Mouse (Mus musculus) Muller cell, postnatal 12 days (primary cell): ENCODE results near the gene Klk6.

Experiments used
- DNase-seq: peaks from one replicate; pipeline ENCODE4 v3.0.0-alpha.2; 2015; ENCODE audit errors: inconsistent ontology term

Gene Klk6

DNA sequence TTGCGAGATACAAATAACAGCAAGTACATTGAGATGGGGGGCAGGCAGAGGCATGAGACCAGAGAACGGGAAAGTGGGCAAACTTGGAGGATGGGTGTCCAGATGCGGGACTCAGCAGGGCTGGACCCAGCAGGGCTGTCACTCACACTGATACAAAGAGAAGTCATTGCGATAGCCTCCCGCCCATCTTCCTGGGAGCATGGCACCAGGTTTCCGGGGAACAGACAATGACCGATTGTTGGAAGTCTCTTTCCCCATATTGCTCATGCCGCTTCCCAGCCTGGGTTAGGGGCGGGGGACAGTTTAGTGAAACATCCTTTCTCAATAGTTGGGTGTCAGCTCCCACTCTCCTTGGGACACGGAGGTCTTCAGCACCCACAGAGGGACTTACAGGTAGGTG is at the start of gene Klk6:
Klk6 (plus strand) TSS at position 301 of the 400 bp plus-strand sequence.
- DNase-seq, result no peak

DNA sequence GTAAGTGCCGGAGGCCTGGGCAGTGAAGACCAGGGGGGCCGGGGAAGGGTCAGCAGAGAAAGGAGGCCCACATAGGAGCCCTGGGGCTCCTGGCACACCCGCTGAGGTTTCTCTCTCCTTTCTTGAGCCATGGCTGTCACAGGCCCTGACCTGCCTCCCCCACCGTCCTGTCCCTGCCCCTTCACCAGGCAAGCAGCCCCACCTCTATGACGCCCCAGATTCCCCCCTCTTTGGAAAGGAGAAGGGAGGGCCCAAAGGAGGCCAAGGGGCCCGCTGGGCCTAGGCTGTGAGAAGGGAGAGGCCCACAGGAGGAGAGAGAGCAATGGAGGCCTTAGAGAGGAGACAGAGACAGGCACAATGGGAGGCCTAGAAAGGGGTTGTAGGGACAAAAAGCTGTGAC is 49.5 kb upstream of the Klk6 start:
- DNase-seq, result no peak

DNA sequence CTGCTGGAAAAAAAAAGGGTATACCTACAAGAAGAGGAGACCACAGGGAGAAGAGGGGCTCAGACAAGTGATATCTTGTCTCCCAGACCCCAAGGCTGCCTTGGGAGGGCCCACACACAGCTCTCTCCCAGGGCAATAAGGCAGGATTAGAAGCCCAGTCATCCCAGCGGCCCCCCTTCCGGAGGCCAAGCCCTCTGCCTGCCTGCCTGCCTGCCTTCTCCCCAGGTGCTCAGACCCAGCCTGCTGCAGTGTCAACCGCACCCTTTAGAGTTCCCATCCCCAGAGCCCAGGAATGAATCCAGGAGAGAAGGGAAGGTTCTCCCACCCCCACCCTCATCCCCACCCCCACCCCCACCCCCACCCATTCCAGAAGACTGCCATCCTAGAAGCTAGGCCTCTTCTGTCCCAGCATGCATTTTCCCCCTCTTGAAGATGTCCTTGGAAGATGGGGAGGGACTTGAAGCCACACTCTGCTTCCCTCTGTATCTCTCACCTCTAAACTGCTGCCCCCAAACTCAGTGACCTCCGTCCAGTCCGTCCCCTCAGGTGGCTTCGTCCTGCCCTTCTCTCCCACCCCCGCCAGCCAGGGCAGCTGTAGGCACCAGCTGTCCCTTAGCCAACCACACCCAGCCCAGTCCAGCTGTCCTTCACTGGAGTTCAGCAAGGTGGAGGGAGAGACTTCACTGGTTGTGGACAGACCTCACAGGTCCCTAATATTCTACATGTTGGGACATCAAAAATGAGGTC is 48.8 kb upstream of the Klk6 start:
- DNase-seq, result no peak

DNA sequence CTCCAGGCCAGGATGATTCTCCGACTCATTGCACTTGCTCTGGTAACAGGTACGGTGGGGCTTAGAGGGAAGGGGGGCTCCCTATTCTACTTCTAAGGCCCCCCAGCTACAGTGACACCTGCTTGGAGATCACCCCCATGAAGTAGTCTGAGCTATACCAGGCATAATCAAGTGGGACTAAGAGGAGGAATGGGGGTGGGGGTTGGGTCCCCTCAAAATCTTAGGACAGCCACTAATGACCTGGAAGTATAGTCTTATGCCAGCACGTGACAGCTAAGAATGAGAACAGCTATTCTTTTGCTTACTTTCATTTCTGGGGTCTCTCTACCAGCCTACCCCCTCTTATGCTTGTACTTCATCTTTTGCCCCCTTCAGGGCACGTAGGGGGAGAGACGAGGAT is 47.8 kb upstream of the Klk6 start:
- DNase-seq, result no peak

DNA sequence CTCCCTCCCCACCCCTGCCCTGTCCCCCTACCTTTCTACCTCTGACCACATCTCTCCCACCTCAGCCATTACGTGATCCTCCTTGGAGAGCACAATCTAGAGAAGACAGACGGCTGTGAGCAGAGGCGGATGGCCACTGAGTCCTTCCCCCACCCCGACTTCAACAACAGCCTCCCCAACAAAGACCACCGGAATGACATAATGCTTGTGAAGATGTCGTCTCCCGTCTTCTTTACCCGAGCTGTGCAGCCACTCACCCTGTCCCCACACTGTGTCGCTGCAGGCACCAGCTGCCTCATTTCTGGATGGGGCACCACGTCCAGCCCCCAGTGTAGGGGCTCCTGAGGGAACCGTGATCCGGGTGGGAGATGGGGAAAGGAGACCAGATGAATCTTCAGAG is 46.9 kb upstream of the Klk6 start:
- no peak for DNase-seq

DNA sequence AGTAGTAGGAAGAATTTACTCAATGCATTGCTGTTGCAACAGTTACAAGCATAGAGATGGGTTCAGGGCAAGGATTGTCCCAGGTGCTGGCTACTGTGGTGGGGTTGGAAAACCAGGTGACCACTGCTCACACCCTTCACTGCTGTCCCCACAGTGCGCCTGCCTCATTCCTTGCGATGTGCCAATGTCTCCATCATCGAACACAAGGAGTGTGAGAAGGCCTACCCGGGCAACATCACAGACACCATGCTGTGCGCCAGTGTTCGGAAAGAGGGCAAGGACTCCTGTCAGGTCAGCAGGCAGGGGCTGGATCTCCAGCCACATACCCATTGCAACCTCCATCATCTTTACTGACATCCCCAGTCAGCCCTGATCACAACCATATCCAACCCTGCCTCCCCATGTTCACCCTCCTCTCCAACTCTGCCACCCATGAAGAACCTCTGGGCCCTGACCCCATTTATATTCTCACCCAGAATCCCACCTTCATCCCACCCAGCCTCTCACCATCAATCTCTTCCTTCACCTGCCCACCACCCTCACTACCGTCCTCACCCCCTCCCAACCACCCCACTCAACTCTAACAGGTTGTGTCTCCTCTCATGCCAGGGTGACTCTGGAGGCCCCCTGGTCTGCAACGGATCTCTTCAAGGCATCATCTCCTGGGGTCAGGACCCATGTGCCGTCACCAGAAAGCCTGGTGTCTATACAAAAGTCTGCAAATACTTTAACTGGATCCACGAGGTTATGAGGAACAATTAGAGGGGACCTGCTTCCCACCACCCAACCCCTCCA is 45.9 kb upstream of the Klk6 start:
- DNase-seq, result no peak

DNA sequence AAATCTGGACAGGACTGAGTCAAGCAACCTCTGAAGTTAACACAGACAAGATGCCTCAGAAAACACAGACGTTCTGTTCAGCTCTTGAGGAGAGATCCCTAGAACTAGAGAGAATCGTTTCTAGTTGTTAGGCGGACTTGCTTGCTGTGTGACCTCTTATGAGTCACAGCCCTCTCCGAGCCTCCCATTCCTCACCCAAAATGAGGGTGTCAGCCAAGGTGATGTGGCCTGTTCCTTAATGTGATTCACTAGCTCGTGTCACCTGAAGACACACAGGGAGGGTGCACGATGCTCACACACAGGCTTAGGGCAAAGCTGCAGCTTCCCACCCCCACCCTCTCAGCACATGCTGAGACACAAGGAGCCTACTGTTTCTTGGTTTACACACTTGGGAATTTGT is 44.1 kb upstream of the Klk6 start:
- DNase-seq, result no peak

DNA sequence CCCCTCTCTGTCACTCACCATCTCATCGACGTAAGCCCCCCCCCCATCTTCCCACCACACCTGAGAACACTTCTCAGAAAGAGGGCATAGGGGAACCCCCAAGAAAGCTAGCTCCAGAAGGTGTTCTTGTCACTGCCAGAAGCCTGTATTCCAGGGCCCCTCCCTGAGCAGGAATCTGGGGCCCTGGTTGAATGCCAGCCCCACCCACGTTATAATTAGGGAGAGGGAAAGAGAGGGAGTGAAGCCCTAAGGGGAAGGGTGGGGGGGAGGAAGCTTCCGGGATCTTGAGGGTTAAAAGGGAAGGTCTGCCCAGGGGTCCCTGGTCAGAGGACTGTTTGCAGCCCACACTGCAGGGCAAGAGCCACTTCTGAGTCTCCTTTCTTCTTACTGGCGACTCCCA is 43.6 kb upstream of the Klk6 start, which contains the start of gene Klk10:
Klk10 (plus strand) TSS at position 290 of the 400 bp plus-strand sequence.
- peak; percentile 29 for DNase-seq

DNA sequence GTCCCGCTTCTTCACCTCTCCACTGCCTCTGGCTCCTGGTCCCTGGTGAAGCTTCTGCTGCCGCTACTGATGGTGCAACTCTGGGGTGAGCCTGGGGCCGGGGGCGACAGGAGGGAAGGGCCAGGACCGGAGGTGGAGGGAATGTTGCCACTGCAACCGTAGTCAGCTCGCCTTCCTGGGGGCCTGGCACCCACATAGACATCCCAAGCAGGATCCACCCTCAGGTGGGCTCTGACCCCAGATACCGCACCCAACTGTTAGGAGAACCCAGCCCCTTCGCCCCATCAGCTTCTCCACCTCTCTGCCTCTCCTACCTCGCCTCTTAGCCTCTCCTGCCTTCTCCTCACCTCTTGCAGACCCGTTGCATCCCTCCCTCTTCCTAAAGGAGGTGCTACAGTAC is 42.8 kb upstream of the Klk6 start:
- no peak for DNase-seq

DNA sequence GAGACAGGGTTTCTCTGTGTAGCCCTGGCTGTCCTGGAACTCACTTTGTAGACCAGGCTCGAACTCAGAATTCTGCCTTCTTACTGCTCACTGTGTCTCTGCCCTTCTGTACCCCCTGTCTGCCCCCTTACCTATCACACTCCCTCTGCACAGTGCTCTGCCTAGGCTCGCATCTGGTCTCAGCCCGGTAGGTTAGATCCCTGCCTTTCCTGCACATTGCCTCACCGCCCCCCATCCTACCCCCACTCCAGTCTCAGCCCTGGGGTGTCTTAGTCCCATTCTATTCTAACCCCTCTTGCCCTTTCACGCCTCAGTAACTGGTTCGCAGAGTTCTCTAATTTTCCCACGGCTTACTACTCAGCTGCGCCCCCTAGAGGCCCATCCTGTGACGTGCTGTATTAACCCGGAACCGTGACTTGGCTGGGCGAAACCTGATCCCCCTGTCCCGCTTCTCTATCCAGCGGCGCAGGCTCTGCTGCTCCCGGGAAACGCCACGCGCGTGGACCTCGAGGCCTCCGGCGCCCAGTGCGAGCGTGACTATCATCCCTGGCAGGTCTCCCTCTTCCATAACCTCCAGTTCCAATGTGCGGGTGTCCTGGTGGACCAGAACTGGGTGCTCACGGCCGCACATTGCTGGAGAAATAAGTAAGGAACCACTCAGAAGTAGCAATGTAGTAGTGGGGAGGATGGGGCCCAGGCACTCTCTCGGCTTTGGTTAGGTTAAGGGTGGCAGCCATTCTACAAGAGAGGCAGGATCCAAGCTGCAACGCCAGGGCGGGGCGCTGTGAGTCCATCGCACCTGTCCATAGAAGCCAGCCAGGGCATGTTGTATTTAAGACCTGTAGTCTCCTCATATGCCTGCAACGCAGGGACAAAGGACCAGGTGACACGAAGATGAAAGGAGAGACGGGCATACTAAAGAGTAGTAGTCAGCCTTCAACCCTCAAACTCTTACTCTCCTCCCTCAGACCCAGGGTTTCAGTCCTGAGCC is 41.7 kb upstream of the Klk6 start:
- peak; percentile 75 for DNase-seq

DNA sequence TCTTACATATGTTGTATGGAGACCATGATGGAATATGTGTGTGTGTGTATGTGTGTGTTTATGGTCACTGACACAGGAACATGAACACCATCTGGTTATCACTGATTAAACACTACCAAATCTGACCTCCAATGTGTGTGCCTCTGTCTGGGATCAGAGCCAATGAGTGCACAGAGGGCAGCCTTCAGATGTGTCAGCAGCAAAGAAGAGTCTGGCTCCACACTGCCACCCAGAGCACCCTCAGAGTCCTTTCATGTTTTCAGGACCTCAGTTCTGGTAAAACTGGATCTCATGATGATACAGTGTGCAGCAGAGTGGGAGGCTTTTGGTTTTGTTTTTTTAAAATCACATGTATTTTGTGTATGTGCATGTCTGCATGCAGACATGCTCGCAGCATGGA is 39.0 kb upstream of the Klk6 start:
- DNase-seq, result peak; percentile 38

DNA sequence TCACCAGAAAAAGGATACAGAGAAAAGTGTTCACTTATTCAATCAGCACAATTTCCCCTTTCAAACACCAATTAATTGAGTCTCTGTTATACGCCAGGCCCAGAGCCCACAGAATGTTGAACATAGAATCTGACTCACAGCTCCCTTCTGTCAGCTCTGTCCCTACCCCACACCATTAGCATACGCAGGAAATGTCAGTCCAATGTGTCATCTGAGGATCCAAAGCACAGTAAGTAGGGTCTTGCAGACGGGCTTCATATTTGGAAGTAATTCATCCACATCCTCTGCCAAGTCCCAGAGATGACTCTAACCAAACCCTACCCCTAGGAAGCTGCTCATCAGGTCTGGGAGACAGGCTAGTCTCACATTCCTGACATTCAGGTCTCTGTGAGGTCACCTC is 36.2 kb upstream of the Klk6 start:
- peak; percentile 94 for DNase-seq

DNA sequence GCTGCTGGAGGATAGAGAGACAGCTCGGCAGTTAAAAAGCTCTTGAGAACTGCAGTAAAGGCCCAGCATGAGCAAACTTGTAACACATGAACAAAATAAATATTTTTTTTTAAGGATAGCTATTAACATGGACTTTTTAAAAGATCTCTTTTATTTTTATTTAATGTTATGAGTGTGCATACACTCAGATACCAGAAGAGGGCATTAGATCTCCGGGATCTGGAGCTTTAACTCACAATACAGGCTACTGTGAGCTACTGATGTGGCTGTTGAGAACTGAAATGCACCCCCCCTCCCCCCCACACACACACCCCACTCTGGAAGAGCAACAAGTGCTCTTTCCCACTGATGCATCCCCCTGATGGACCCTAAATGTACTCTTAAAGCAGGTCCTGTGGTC is 35.0 kb upstream of the Klk6 start:
- DNase-seq, result no peak

DNA sequence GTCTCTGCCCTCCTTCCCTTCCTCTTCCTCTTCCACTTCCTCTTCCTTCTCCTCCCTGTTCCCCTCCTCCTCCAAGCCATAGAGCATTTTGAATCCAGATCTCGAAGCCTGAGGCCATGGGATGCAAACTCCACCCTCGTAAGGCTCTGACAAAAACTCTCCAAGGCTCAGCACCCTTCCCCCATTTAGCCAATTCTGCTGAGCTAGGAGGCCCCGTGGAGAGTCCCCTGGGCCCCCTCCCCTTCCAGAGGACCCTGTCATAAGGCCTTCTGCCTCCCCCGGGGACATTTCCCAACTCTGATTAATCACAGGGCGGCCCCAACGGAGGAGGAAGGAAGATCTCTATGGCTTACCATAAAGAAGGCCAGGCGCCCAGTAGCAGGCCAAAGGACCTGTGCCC is 32.7 kb upstream of the Klk6 start, which contains the start of gene Klk9:
Klk9 (plus strand) TSS at position 301 of the 400 bp plus-strand sequence.
- DNase-seq, result no peak

DNA sequence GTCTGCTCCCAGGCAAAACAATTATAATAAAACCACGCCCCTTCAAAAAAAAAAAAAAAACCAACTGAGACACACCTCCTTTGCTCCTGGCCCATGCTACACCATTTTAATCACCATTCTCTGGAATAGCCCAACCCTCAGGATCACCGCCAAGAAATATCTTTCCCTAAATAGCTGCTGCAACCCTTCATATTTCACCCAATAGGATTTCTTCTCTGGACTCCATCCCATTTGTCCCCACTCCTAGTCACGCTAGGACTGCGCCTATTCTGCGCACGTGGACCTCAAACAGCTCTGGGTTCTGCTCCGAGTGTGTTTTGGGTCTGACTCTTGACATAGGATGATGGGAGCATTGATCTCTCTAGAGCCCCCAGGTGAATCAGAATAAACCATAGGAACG is 27.9 kb upstream of the Klk6 start:
- DNase-seq, result no peak

DNA sequence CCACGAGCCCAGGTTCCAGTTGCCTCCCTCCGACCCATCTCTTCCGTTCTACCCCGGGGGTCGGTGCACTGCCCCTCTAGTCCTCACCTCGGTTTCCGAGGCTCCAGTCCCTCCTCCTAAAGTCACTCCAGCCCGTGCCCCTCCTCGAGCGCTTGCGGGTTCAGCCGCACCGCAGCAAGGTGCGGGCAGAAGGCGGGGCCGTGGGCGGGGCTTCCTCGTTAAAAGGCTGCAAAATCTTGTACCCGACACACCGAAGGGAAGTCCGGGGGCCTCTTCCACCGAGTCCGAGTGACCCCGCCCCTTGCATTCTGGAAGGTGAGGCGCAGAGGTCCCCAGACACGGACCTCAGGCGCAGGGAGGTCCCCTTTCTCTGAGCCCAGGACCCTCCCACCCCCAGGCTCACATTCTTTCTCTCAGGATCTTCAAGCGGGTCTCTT is 26.9 kb upstream of the Klk6 start, which contains the start of gene Klk8:
Klk8 (plus strand) TSS at position 245 of the 437 bp plus-strand sequence.
- DNase-seq, result peak; percentile 24

DNA sequence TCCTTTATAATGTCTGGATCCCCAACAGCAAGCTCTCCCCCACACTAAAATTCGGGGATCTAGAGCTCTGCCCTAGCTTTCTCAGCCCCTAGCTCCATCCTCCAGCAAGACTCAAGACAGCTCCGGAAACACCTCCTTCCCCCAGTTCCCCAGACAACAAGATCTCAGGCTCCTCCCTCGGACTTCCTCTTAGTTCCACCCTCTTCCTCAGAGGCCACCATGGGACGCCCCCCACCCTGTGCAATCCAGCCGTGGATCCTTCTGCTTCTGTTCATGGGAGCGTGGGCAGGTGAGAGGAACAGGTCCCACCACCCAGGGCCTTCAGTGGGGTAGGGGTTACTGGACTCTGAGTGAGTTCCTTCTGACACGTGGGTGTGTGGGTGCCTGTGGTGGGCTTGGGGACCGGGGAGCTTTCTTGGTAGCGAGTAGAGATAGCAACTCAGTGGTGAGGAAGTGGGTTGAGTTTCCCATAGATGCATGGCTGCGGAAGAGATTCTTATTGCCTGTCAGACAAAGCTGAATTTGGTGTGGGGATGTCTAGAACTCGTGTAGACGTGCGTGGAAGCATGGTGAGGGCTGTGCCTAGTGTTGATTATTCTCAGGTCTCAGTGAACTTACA is 26.3 kb upstream of the Klk6 start:
- DNase-seq, result no peak

DNA sequence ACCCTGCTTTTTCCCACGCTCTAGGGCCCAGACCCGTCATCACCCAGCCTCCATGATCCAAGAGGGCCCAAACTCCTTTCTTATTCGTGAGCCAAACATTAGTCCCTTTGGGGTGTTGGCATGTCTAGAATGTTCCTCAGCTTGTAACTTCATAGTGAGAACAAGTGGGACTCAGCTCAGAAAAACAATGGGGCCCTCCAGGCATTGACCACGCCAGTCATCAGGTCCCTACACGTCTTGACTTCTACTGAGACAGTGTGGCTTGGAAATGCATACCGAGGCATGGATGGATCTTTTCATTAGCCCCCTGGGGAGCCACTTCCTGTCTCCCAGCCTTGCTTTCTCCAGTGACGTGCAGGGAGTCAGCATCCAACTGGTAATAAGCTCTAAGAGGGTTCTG is 24.4 kb upstream of the Klk6 start:
- DNase-seq, result no peak

DNA sequence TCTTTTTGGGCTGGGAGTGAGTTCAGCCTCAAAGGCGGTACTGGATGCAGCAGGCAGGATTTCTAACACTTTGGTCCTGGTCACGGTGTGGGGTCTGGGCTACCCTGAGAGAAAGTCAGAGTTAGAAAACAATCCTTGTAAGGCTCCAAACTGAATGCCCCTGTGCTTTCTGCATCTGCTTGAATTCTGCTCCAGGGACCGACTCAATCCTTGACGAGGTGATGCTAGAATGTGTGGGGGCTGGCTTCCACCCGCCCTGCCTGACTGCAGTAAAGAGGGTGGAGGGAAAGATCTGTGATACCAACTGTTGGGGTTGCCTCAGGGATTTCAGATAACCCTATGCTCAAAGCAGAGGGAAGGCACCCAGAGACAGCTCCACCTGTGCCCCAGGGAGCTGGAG is 13.3 kb upstream of the Klk6 start, which contains the start of gene Klk7:
Klk7 (plus strand) TSS at position 301 of the 400 bp plus-strand sequence.
- no peak for DNase-seq

DNA sequence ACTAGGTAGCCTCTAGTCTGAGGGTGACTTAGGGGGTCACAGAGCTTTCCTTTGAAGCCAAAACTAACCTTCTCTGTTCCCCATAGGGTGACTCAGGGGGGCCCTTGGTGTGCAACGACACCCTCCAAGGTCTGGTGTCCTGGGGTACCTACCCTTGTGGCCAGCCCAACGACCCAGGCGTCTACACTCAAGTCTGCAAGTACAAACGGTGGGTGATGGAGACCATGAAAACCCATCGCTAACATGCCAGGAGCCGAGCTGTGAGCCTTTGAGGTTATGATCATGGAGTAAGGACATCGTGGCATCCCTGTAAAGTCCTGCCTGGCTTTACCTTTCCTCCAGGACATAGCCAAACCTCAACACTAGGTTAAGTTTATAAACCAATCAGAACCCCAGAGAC is 9.1 kb upstream of the Klk6 start:
- DNase-seq, result no peak

DNA sequence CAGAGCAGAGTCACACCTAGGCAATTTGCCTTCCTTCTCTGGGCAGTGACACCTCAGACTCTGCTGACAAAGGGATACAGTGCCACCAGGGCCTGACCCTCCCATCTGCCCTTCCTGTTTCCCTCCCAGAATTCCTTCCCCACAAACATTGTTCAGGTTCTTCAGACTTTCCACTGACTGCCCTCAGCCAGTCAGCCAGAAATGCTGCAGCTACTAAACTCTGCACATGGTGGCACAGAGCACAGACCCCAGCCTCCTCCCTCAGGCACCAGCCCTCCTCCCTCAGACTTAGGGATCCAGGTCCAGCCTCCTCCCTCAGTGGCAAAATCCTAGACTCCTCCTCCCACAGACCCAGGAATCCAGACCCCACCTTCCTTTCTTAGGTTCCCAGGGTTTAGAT is 7.6 kb upstream of the Klk6 start:
- DNase-seq, result no peak
